Mouse (Mus musculus) intestine, embryonic 16.5 days (tissue): ENCODE measurements around the gene Cxcr1. TPM values are rescaled to one million over a fixed set of nuclear protein-coding genes. Genes with fewer than 3 reads are reported as not detected.
A peak's percentile ranks its signal among the peaks of the same experiment; 100 is the strongest.

Experiments
- ATAC-seq: fragments of 200-750 bp; cut with Nextera tagmentation; 2 replicates; pipeline ENCODE4 v1.8.0; 2017; ENCODE audit warnings: moderate TSS enrichment, moderate library complexity
- H3K27ac ChIP-seq: fragments of 300-500 bp; sonication (generic); 2 replicates; pipeline ENCODE4 v1.5.1; 2014; ENCODE audit warnings: mild to moderate bottlenecking, low read length
- H3K27me3 ChIP-seq: fragments of 300-500 bp; sonication (generic); replicated peaks from 2 replicates; pipeline ENCODE4 v1.6.1; 2014; ENCODE audit warnings: low read length, control low read depth, mixed read lengths; ENCODE audit not compliant: control insufficient read depth, insufficient read depth
- H3K36me3 ChIP-seq: fragments of 300-500 bp; sonication (generic); 2 replicates; pipeline ENCODE4 v1.6.1; 2014; ENCODE audit warnings: low read length, control low read depth; ENCODE audit not compliant: control insufficient read depth, insufficient read depth
- H3K4me1 ChIP-seq: fragments of 300-500 bp; sonication (generic); 2 replicates; pipeline ENCODE4 v1.6.1; 2014; ENCODE audit warnings: low read length, control low read depth, mixed read lengths; ENCODE audit not compliant: control insufficient read depth, insufficient read depth
- H3K4me2 ChIP-seq: fragments of 300-500 bp; sonication (generic); 2 replicates; pipeline ENCODE4 v1.6.1; 2014; ENCODE audit warnings: low read depth, low read length, control low read depth
- H3K4me3 ChIP-seq: fragments of 300-500 bp; sonication (generic); 2 replicates; pipeline ENCODE4 v1.5.1; 2014; ENCODE audit warnings: mild to moderate bottlenecking, low read length
- H3K9ac ChIP-seq: fragments of 300-500 bp; sonication (generic); 2 replicates; pipeline ENCODE4 v1.6.1; 2014; ENCODE audit warnings: low read depth, low read length
- H3K9me3 ChIP-seq: fragments of 300-500 bp; sonication (generic); 2 replicates; pipeline ENCODE4 v1.6.1; 2016; ENCODE audit warnings: low read length, control low read depth; ENCODE audit not compliant: control insufficient read depth
- WGBS: fragments of 180-500 bp; shearing (Covaris S2); extraction: QIAGEN DNeasy Blood & Tissue Kit; methylation state at CpG from one replicate; pipeline ENCODE4 v1.1.7; 2014; 5-methylcytosine and 5-hydroxymethylcytosine counted together
- polyA plus RNA-seq: library from polyadenylated mRNA; unstranded; fragments of >200 nt; fragmentation: Nextera tagmentation; extraction: Ambion mirVana; gene quantifications from 2 replicates; pipeline ENCODE4 v1.2.1, GENCODE M21; 2015

Gene Cxcr1
- polyA plus RNA-seq, 1 experiment from 2014 or later, result not detected

GRCm38 (mm10) chr1:74230992-74231391 is 36.6 kb upstream of the Cxcr1 start:
- WGBS, result no CpG with 5 or more reads among the region's 1 CpGs
- Histone ChIP-seq H3K4me3 (no peak overlapping the region), H3K36me3 (no peaks in the 10 kb centered on the region), H3K9ac (no peak overlapping the region), H3K4me1 (no peaks in the 10 kb centered on the region), H3K9me3 (no peaks in the 10 kb centered on the region), H3K4me2 (no peak overlapping the region), H3K27me3 (no peaks in the 10 kb centered on the region), H3K27ac (no peak overlapping the region)
- ATAC-seq, result no peak

GRCm38 (mm10) chr1:74229942-74230341 is 35.5 kb upstream of the Cxcr1 start:
- Histone ChIP-seq H3K27me3 (no peaks in the 10 kb centered on the region), H3K4me1 (no peaks in the 10 kb centered on the region), H3K9ac (no peak overlapping the region), H3K9me3 (no peaks in the 10 kb centered on the region), H3K4me3 (no peak overlapping the region), H3K4me2 (no peak overlapping the region), H3K36me3 (no peaks in the 10 kb centered on the region), H3K27ac (no peak overlapping the region)
- ATAC-seq, result no peak
- 68% methylated on average over 2 of the region's 2 CpGs for WGBS

GRCm38 (mm10) chr1:74227317-74227716 is 32.9 kb upstream of the Cxcr1 start:
- no peak overlapping the region for H3K4me3 ChIP-seq
- no peaks in the 10 kb centered on the region for H3K36me3 ChIP-seq
- H3K9ac ChIP-seq, result no peak overlapping the region
- no peak overlapping the region for H3K27ac ChIP-seq
- ATAC-seq, result no peak
- no peaks in the 10 kb centered on the region for H3K4me1 ChIP-seq
- WGBS, result 66% methylated on average over 7 of the region's 7 CpGs
- H3K9me3 ChIP-seq, result no peaks in the 10 kb centered on the region
- H3K27me3 ChIP-seq, result no peaks in the 10 kb centered on the region
- no peak overlapping the region for H3K4me2 ChIP-seq

GRCm38 (mm10) chr1:74219922-74220321 is 25.5 kb upstream of the Cxcr1 start:
- ATAC-seq, result no peak
- H3K36me3 ChIP-seq, result no peaks in the 10 kb centered on the region
- H3K27me3 ChIP-seq, result no peaks in the 10 kb centered on the region
- no peak overlapping the region for H3K9ac ChIP-seq
- H3K4me2 ChIP-seq, result no peak overlapping the region
- no peaks in the 10 kb centered on the region for H3K9me3 ChIP-seq
- H3K4me1 ChIP-seq, result no peaks in the 10 kb centered on the region
- no peak overlapping the region for H3K4me3 ChIP-seq
- WGBS, result 87% methylated on average over 7 of the region's 7 CpGs
- no peak overlapping the region for H3K27ac ChIP-seq

- Histone ChIP-seq H3K27me3 (no peaks in the 10 kb centered on the region), H3K9ac (no peak overlapping the region), H3K4me2 (no peak overlapping the region), H3K36me3 (no peaks in the 10 kb centered on the region), H3K9me3 (no peaks in the 10 kb centered on the region), H3K27ac (no peak overlapping the region), H3K4me3 (no peak overlapping the region), H3K4me1 (no peaks in the 10 kb centered on the region)
- 81% methylated on average over 8 of the region's 8 CpGs for WGBS
- ATAC-seq, result no peak
These were observed 14.5 kb upstream of the Cxcr1 start for GRCm38 (mm10) chr1:74208941-74209340.

GRCm38 (mm10) chr1:74207906-74208305 is 13.5 kb upstream of the Cxcr1 start:
- H3K4me2 ChIP-seq, result no peak overlapping the region
- H3K9me3 ChIP-seq, result no peaks in the 10 kb centered on the region
- no peaks in the 10 kb centered on the region for H3K36me3 ChIP-seq
- H3K27ac ChIP-seq, result no peak overlapping the region
- no peak overlapping the region for H3K9ac ChIP-seq
- 44% methylated on average over 9 of the region's 9 CpGs for WGBS
- ATAC-seq, result 0 out of 2 replicates have a peak, but pooled peaks have one; percentile 45
- 0 out of 2 replicates have a peak, but pooled peaks cover 2% of the 10 kb centered on the region for H3K4me1 ChIP-seq
- no peaks in the 10 kb centered on the region for H3K27me3 ChIP-seq
- no peak overlapping the region for H3K4me3 ChIP-seq

- Histone ChIP-seq H3K36me3 (no peaks in the 10 kb centered on the region), H3K4me3 (no peak overlapping the region), H3K9me3 (no peaks in the 10 kb centered on the region), H3K27ac (no peak overlapping the region), H3K4me2 (no peak overlapping the region), H3K27me3 (no peaks in the 10 kb centered on the region), H3K9ac (no peak overlapping the region), H3K4me1 (0 out of 2 replicates have a peak, but pooled peaks cover 2% of the 10 kb centered on the region)
- WGBS, result 78% methylated on average over 8 of the region's 8 CpGs
- no peak for ATAC-seq
These were observed 12.2 kb upstream of the Cxcr1 start for GRCm38 (mm10) chr1:74206642-74207041.

- Histone ChIP-seq H3K4me3 (no peak overlapping the region), H3K4me1 (peaks cover 3% of the 10 kb centered on the region), H3K27ac (no peak overlapping the region), H3K27me3 (no peaks in the 10 kb centered on the region), H3K9ac (no peak overlapping the region), H3K9me3 (no peaks in the 10 kb centered on the region), H3K4me2 (no peak overlapping the region), H3K36me3 (no peaks in the 10 kb centered on the region)
- WGBS, result 53% methylated on average over 7 of the region's 7 CpGs
- 0 out of 2 replicates have a peak, but pooled peaks have one; percentile 29 for ATAC-seq
These were observed 11.4 kb upstream of the Cxcr1 start for GRCm38 (mm10) chr1:74205881-74206280.

GRCm38 (mm10) chr1:74203457-74203856 is 9.0 kb upstream of the Cxcr1 start:
- H3K4me3 ChIP-seq, result no peak overlapping the region
- H3K4me1 ChIP-seq, result peaks cover 20% of the 10 kb centered on the region
- H3K4me2 ChIP-seq, result no peak overlapping the region
- H3K36me3 ChIP-seq, result no peaks in the 10 kb centered on the region
- ATAC-seq, result no peak
- no peak overlapping the region for H3K27ac ChIP-seq
- H3K9ac ChIP-seq, result no peak overlapping the region
- WGBS, result 67% methylated on average over 5 of the region's 5 CpGs
- no peaks in the 10 kb centered on the region for H3K9me3 ChIP-seq
- H3K27me3 ChIP-seq, result no peaks in the 10 kb centered on the region
